Mouse (Mus musculus) adrenal gland, adult 18-20 months (tissue): ENCODE results near the gene Lipe. TPM values are rescaled to one million over a fixed set of nuclear protein-coding genes. Genes with fewer than 3 reads are reported as not detected.

Experiments
- DNase-seq, 2 experiments: peaks; one replicate each; pipeline ENCODE4 v3.0.0; 2021 to 2022; ENCODE audit warnings: low spot score in 2 of 2
- total RNA-seq, 2 experiments: library from RNA; stranded (reverse); gene quantifications; 1 replicate in 1 of 2; 2 replicates in 1 of 2; pipeline ENCODE4 v1.2.3; 2021

Lipe gene
- total RNA-seq, 2 experiments from 2014 or later, result 332 to 738 TPM

GRCm38 (mm10) chr7:25368333-25368732, 30.2 kb downstream of the Lipe start:
- DNase-seq, result no peak

DNA sequence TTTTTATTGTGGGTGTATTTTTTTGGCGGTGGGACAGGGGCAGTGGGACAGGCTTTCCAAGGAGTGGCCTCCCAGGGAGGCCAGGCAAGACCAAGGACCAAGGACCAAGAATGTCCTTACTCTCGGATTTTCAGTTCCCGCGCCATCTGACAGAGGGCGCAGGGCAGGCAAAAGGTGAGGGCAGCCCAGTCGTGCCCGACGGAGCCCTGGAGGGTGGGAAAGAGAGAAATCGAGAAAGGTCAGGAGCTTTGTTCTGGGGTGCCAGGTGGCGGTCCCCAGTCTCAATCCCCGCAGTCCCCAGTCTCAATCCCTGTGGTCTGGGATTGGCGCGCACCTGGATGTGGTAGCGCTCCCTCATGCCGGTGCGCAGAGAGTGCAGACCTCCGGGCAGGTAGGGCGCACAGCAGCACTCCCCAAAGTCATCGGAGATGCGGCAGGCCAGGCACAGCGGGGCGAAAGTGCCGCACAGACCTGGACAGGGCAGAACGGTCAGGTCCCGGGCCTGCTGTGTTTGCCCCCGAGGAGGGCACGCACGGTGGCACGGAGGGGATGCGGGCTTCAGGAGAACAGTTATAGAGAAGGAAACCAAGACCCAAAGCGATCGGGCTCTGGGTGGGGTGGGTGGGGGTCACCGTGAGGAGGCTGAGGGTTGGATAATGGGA, 30.7 kb downstream of the Lipe start:
- peak in 1 of 2 experiments; percentile 31 for DNase-seq

DNA sequence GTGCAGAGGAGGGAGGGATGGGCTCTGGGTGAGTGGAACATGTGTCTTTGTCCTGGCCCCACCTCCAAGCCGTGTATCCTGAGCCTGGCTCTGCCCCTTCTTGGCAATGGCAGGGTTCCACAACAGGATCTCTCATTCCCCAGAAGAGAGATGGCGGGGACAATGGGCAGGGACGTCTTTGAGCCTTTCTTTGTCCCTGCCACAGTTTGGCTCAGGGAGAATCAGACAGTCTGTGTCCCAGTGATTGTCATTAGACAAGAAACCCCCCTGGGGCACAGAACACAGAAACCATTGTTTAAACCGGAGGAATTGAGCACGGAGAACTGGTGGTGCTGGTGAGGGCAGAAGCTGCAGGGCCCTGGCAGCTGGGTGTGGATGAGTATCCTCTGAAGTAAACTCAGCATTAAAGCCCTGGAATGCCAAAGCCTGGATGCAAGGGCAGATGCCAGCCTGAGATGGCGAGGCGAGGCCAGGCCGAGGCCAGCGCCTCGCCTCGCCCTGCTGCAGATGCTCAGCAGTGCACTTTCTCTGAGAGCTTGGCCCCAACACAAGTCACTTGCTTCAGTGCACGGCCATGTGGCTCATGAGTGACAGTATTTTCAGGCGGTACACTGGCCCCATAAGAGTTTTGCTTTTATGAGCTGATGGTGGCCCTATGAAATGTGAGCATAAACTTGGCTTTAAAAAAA, 32.4 kb downstream of the Lipe start:
- DNase-seq, result no peak

GRCm38 (mm10) chr7:25363632-25364031, 34.9 kb downstream of the Lipe start:
- DNase-seq, result no peak

GRCm38 (mm10) chr7:25363151-25363550, 35.4 kb downstream of the Lipe start:
- DNase-seq, result peak in 1 of 2 experiments; percentile 42

DNA sequence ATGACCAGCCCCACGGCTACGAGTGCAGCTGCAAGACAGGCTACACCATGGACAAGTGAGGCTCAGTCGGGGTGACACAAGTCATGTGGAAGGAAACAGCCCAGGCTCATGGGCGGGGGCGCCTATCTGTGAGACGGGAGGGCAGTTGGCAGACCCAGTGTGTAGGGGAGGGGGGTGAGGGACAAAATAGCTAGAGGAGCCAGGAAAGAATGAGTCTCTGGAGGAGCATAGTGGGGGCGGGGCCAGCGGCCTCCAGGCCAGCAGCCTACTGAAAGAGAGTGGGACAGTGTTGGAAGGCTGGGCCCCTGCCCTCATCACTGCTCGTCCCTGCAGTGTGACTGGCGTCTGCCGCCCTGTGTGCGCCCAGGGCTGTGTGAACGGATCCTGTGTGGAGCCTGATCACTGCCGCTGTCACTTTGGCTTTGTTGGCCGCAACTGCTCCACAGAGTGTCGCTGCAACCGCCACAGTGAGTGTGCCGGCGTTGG, 39.7 kb downstream of the Lipe start:
- DNase-seq, result no peak

GRCm38 (mm10) chr7:25348861-25349260, 49.6 kb downstream of the Lipe start:
- DNase-seq, result no peak

GRCm38 (mm10) chr7:25341000-25341784, 57.3 kb downstream of the Lipe start:
- DNase-seq, result no peak

DNA sequence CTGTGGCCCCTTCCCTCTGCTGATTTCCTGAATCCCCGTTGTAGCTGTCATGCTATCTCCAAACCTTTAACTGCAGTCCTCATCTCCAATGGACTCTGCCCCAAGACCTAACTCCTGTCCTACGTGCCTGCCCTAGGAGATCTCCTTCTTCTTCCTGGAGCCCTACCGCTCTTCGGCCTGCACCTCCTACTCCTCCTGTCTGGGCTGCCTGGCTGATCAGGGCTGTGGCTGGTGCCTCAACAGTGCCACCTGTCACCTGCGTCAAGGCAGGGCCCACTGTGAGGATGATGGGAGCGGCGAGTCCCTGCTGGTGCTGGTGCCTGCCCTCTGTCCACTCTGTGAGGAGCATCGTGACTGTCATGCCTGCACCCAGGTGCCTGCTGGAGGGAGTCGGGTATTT, 59.2 kb downstream of the Lipe start:
- no peak for DNase-seq

DNA sequence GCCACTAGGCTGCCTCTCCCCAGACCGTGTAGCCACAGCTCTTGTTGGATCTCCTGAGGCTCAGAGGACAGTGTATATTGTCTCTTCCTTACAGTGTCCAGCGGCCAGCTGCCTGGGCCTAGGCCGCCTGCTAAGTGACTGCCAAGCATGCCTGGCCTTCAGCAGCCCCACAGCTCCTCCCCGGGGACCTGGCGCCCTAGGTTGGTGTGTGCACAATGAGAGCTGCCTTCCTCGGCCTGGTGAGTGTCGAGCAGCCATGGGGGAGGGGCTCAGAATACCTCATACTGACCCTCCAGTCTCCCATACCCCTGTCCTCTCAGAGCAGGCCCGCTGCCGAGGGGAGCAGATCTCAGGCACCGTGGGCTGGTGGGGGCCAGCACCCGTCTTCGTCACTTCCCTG, 64.0 kb downstream of the Lipe start:
- DNase-seq, result no peak

GRCm38 (mm10) chr7:25333596-25334307, 64.8 kb downstream of the Lipe start:
- peak; percentile 53 to 75 for DNase-seq

Other genes with a start within 250 kb of the Lipe start
- gene Pou2f2, start 219.0 kb downstream of the Lipe start, total RNA-seq, result under 1 TPM; 0.56 to 0.61 TPM
- gene Dedd2, start 178.1 kb downstream of the Lipe start, total RNA-seq, result 10 to 100 TPM; 24.0 to 27.0 TPM
- 10 to 100 TPM in 1 of 2 experiments, 1 to 10 TPM in 1; 8.4 to 10.2 TPM for gene Zfp526, start 177.3 kb downstream of the Lipe start, total RNA-seq
- 100 to 1,000 TPM in 1 of 2 experiments, 10 to 100 TPM in 1; 96.7 to 101 TPM for gene Gsk3a, start 160.9 kb downstream of the Lipe start, total RNA-seq
- gene Erf, start 147.9 kb downstream of the Lipe start, total RNA-seq, result 10 to 100 TPM; 18.3 to 25.8 TPM
- gene Cic, start 131.0 kb downstream of the Lipe start, total RNA-seq, result 100 to 1,000 TPM in 1 of 2 experiments, 10 to 100 TPM in 1; 96.8 to 123 TPM
- 10 to 100 TPM; 23.3 to 30.4 TPM for gene Pafah1b3, start 100.7 kb downstream of the Lipe start, total RNA-seq
- not detected for gene Prr19, start 97.3 kb downstream of the Lipe start, total RNA-seq
- gene Tmem145, start 92.6 kb downstream of the Lipe start, total RNA-seq, result 1 to 10 TPM; 2.5 to 2.9 TPM
- gene Megf8, start 81.5 kb downstream of the Lipe start, total RNA-seq, result 10 to 100 TPM; 37.8 to 47.0 TPM
- not detected for gene Cnfn, start 29.0 kb downstream of the Lipe start, total RNA-seq
- gene Cxcl17, start 14.2 kb upstream of the Lipe start, total RNA-seq, result not detected
- gene Ceacam1, start 78.9 kb upstream of the Lipe start, total RNA-seq, result 10 to 100 TPM in 1 of 2 experiments, 1 to 10 TPM in 1; 9.3 to 34.6 TPM
- gene Ceacam2, start 141.1 kb upstream of the Lipe start, total RNA-seq, result 1 to 10 TPM; 1.0 to 3.7 TPM
- not detected for gene Erich4, start 217.2 kb upstream of the Lipe start, total RNA-seq
- gene Dmac2, start 220.7 kb upstream of the Lipe start, total RNA-seq, result 10 to 100 TPM; 24.2 to 30.5 TPM
- 1 to 10 TPM; 2.7 to 2.8 TPM for gene B3gnt8, start 227.9 kb upstream of the Lipe start, total RNA-seq